Mouse (Mus musculus) cerebellum, adult 9-10 months (tissue): ENCODE results near the gene Rcn1.

Source experiments
- DNase-seq: peaks from one replicate; pipeline ENCODE4 v3.0.0; 2022

The Rcn1 gene

DNA sequence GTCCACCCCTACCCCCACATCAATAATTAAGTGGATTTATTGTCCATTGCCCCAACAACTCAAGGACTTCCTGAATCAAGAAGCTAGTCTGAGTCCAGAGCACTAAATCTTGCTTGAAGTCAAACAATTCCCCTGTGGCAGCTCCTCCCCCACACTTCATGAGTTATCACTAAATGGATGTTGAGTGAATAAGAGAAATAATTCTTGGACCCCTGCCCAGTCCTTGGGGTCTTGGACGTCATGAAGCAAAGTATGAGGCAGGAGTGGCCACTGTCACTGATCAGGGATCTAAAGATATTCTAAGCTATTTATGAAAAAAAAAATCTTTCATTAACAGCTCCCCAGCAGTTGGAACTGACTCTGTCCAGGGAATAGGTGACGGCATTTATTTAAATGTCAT is 6.6 kb downstream of the Rcn1 start:
- no peak for DNase-seq

DNA sequence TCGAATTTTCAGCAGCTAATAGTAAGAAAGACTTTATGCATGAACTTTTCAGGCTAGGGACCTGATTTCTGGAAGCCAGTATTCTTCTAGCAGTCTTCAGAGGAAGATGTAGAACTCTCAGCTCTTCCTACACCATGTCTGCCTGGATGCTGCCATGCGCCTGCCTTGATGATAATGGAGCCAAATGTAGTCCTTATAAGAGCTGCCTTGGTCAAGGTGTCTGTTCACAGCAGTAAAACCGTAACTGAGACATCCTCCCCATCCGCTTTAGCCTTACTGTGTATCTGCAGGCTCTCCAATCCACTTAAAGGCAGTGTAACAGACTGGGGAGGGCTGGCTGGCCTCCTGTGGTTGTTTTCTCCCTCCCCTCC is 7.7 kb downstream of the Rcn1 start:
- DNase-seq, result no peak

DNA sequence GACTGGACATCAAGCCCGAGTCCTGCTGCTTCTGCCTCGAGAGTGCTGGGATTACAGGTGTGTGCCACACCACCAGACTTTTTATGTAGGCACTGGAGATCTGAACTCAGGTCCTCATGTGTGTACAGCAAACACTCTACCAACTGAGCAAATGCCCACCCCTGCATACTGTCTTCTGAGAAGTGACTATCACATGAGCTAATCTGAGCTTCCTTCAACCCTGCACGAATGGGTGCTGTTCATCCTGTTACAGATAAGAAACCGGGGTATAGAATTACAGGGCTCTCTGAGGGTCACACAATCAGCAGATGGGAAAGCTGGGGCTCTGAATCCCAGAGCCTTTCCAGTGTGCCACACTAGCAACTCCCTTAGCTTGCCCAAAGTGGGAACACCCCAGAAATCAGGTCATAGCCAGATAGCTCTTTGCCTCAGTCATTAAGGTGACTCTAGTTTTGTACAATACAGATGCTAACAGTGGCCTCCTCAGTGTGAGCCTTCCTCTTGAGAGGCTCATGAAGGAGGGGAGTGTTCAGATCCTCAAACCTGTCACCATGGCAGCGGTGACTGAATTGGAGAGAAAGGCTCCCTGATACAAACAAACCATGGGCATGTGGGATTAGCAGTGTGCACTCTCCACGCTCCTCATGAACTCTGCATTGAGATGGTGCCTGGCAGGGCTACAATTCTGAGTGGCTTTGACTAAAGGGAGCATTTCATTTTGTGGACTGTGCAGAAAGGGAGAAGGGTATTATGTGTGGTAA is 8.3 kb downstream of the Rcn1 start:
- no peak for DNase-seq

DNA sequence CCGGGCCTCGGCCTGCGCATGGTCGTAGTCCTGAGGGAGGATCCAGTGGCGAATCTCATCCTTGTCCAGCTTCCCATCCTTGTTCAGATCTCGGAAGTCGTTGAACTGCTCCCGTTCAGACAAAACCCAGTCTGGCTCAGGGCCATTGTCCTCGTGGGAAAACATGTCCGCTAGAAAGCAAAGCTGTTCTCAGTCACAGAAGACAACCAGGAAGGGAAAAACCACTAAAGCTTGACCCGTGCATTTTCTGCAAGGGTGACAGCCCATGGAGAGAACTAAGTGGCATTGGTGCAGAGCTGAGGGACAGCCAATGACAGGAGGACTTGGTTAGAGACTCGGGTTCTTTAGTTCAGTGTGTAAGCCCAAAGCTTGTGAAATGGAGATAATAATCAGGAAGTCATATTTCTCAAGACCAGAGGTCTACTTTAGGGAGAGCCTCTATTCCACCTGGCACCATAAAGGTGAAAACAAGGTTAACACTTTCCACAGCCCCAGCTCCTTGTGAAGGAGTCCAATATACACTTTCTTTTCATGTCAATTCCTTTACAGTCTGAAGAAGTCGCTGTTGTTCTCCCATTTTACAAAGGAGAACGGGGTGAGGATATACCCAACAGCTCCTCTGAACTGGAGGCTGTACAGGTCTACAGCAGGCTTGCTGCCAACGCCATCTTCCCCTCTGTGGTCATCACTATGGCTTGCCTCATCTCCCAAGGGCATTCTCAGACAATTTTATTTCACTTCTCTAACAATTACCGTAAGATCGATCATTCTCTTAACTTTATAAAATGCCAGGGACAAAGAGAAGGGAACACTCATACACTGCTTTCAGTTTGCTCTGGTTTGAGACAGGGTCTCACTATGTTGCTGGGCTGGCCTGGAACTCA is 9.9 kb downstream of the Rcn1 start:
- no peak for DNase-seq

DNA sequence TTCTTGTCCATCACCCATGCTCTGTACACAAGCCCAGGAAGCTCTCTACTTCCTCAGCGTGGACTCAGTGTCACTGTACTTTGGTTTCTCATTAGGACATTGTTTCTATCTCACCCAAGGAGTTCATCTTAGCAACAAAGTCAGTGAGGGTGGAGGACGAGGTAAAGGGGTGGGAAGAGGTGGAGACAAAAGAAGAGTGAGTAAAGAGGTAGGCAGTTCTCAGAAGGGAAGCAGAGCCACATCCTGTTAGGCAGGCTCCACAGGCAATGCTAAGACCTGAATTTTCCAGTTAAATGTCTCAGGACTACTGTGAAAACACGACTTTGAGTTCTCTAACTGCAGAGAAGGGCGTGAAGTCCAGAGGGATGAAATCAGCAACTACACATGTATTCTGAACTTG is 12.7 kb downstream of the Rcn1 start:
- no peak for DNase-seq

DNA sequence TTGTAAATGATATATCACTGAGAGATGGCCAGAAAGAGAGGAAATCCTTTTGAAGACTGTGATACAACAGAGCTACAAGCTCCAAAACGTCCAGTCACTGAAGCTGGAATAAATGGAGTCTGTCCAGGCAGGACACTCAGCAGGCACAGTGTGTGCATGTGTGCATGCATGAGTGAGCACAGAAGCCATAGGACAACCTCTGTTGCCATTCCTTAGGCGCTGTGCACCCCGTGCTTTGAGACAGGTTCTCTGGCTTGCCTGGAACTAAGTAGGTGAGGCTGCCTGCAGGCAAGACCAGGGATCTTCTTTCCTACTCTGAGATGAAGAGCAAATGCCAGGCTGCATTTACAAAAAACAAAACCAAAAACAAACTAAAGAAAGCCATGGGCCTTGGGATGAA is 14.1 kb downstream of the Rcn1 start:
- no peak for DNase-seq

DNA sequence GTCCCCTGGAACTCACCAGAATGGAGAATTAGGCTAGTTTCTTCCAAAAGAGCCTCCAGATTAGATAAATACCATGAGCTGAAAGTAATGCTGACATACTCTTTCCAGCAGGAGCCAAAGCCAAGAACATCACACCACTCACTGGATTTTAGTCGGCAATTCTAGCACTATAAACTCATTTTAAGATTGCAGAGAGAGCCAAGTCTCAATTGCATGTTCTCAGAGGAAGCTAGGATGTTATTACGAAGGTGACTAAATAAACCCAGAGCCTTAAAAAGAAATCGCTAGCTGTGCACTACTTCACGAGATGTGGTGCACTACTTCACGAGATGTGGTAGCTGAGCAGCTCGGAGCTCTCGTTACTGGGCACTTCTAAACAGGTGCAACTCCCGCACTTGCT is 16.1 kb downstream of the Rcn1 start:
- DNase-seq, result no peak

DNA sequence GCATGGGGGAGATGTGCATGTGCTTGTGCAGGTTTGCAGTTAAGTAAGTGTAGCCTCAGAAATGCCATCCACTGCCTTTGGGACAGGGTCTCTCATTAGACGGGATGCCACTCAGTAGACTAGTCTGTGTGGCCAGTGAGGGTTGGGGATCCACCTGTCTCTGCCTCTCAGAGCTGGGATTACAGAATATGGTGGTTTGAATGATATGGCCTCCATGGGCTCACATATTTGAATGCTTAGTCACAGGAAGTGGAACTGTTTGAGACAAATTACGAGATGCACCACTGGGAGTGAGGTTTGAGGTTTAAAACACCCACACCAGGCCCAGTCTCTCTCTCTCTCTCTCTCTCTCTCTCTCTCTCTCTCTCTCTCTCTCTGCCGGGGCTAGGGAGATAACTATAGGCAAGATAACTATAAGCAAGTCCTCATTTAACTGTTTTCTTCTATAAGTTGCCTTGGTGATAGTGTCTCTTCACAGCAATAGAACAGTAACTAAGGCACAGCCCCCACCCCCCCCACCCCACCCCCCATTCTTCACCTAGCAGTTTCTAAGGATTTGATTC is 18.3 kb downstream of the Rcn1 start:
- DNase-seq, result no peak

DNA sequence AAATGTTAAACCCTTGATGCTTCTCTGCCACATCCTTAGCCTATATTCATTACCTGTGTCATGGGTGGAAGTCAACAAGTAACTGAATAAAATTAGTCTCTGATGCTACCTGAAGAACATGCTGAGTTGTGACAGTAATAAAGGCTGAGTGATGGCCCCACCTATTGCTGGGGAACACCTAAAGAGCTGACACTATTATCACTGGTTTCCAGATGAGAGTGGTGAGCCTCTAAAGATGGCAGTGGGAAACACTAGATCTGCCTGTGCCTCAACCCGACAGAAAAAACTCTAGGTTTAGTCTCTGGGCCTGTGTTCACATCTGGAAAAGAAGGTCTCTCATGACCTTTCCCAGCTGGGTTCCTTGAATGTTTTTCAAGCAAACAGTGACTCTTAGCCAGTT is 19.4 kb downstream of the Rcn1 start:
- no peak for DNase-seq

DNA sequence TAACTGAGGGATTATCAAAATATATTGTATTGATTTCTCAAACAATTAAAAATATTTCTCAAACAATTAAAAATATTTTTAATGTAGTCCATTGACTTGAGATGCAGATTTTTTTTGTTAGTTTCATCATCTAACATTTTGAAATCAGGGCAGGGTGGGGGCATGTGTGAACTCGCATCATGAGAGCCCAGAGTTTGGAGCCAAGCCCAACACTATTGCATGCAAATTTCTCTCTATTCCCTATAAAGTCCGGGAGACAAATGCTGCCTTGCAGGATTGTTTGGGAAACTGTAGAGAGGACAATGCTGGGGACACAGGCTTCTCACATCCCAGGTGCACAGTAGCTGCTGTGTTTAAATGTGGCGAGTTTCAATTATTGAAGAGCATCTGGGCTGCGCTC is 23.4 kb downstream of the Rcn1 start:
- DNase-seq, result no peak

DNA sequence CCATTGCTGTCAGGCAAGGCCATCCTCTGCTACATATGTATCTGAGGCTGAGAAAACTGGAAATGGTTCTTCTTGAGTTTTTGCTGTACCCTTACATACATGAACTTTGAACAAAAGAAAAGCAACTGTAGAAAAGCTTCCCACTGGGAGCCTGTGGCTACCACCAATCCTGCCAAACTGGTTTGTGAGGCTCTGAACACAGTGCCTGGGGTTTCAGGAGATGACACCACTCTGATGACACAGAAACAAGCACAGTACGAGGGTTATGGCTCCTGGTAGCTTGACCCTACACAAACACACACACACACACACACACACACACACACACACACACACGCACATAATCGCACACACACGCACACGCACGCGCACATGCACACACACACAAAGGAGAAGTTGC is 23.9 kb downstream of the Rcn1 start:
- no peak for DNase-seq

DNA sequence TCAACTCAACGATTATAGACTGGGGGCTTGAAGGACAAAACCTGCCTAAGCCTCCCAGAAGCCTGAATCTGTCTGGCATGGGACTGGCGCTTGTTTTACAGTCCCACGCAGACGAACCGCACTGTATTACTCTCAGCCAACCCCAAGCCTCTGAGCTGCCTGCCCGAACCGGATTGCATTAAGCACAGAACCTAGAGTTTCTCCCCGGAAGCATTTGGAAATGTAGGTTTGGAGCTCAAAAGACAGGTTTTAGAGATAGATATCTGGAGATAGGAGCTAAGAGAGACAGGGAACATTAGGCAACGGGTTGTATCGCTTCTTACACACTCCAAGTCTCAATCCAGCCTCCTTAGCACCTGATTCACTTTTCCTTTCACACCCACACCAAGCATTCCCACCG is 25.5 kb downstream of the Rcn1 start:
- no peak for DNase-seq

DNA sequence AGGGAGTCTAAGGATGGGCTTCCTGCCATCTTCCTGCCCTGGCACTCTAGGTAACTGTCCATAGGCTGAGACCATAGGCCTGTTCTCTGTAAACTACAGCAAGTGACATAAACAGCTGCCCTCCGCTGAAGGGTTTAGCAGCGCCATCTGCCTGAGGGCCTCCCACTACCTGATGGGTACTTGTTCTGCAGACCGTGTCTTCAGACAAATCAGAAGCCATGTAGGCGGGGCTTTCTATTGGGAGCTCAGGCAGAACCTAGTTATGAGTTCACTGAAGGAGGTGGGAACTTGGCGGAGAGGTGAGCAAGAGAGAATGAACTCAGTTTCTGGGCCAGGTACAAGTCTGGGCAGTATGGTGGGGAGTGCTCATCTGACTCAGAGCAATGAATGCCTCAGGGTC is 26.4 kb downstream of the Rcn1 start:
- DNase-seq, result no peak

DNA sequence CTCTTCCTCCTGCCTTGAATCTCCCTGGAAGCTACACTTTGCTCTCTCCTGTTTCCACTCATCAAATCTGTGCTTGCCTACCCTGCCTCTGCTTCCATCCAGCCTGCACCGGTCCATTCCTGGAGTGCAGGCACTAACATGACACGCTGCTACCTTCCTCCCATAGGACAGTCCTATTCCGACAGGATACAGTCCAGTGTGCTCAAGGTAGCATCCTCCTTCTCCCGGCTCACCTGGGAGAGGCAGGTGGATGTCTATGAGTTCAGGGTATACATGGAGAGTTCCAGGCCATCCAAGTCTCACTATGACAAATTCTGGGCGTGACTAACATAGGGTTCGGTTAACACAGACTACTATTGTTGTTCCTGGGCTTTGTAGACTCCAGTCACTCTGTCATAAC is 27.0 kb downstream of the Rcn1 start:
- DNase-seq, result no peak

DNA sequence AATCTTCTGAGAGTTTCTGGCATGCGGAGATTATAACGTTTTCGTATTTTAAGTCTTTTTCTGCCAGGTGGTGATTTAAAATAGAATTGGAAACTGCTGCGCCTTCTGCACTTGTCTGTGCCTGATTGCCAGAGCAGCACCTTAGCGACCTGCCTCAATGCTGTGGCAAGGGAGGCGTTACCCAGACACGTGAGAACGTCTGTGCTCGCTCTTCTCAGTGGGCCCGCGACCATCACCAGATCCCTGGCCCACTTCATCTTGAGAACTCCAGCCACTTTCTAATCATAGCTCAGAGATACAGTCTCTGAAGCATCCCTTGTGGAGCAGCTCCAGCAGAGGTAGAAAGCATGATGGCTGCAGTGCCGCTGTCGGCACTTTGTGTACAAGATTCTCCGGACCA is 28.4 kb downstream of the Rcn1 start:
- peak; percentile 4 for DNase-seq

DNA sequence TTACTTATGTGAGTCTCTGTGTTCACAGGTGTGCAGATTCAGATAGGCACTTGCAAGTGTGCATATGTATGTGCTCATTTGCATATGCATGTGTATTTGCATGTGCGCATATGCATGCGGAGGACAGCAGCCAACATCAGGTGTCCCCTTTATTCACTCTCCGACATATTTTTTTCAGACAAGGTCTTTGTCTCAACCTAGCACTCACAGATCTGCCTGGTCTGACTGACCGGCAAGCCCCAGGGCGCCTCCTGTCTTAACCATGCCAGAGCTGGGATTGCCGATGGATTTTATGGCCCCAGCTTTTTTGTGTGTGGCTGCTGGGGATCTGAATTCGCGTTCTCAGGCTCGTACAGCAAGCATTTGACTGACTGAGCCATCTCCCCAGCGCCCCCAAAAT is 28.9 kb downstream of the Rcn1 start:
- no peak for DNase-seq

DNA sequence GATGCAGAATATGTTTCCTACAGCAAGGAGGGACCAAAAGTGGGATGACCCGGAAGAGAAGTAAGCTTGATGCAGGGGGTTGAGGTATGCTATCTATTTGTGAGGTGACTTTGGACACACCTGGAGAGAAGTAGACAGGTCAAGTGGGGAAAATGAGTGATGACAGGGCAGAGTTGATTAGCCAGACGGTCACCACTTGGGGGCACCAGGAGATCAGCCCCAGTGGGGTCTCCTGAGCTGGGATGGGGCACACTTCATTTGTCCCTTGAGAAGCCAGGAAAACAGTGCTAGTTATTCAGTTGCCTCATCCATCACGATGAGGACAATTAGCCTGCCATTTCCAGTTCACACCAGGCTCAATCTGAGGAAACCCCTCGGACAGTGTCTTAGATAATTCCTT is 31.5 kb downstream of the Rcn1 start:
- no peak for DNase-seq

DNA sequence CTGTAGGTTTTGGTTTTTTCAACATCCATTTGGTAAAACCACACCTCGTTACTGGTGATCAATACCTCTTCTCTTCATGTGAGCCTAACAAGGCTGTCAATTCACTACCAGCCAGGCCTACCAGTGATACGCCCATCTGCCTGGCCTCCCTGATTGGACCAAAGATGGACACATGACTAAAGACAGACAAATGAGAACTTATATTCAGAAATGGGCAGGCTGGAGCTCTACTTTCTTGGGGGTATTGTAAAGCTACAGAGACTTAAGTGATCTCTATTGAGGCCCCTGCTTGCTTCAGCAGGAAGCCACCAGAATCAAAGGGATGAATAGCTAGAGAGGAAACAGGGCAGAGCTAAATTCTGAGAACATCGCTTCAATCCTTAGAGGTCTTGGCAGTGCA is 41.1 kb downstream of the Rcn1 start:
- DNase-seq, result no peak

DNA sequence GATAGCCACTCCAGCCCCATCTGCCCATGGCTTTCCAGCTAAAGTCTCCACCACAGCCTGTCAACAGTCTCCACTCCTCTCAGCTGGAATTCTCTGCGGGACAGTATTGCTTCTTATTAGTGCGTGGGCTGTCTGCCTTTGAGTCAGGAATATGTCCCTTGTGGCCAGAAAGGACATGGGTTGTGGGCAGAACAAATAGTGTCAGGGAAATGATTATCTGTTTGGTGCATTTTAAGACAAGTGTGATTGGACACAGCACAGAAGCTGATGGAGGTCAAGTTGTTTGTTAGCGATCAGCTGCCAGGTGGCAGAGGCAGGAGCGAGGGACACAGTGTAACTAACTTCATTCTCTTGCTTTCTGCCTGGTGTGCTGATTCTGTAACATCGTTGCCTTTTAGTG is 42.3 kb downstream of the Rcn1 start:
- DNase-seq, result no peak

DNA sequence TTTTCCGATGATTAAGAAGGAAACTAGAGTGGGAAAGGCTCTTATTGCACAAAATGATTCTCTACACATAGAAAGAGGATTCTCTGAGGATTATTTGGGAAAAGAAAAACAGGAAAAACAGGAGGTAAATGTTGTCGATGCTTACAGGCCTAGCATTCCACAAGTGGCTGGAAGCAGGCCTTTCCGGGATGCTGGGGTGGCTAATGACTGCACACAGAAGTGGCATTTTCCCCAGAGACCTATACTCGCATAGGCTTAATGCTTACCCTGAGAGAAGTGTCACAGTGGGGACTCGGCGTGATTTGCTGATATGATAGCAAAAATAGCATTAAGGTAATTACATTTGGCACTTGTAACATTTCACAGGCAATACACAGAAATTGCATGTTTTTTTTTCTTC is 50.2 kb downstream of the Rcn1 start:
- no peak for DNase-seq

DNA sequence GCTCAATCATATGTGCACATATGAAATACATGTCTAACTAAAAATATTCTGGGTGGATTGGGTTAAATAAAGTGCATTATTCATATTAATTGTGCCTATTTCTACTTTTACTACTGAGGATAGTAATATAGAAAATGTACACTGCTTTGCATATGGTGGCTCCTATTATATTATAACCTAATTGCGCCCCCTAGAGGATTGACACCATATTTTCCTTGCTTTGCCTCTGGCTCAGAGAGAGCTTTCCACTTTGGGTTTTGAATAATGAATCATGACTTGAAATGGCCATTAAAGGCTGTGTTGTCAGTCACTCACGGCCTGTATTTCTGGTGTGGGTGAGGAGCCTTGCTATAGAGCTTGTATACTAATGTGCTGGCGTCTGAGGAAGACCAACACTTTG is 59.1 kb downstream of the Rcn1 start:
- DNase-seq, result peak; percentile 55

DNA sequence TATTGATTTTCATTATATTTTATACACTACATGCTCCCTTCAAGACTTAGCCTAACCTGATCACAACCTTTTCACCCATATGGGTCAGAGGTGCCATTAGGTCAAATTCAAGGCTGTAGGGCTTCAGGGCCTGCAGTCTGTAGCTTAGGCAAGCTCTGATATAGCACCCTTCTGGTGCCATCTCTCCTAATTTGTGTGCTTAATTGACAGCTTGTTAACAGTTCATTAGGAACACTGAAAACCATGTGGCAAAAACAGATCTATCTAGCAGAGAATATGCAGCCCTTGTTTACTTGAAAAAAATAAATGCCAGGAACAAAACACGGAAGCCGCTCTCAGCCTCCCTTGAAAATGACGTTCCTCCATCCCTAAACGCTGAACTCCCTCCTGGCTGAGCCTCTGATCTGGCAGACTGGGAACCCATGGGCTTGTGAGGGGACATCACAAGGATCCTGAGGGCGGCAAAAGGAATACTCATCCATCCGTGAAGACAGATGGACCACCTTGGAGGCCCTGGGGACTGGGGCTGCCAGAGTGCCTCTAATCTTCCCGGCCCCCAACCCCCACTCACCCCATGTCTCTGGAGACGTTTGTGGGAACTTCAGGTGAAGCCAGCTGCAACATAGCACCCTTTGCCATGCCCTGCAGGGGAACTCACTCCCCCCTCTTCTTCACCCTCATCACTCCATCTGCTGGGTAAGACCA is 61.8 kb downstream of the Rcn1 start:
- DNase-seq, result no peak

DNA sequence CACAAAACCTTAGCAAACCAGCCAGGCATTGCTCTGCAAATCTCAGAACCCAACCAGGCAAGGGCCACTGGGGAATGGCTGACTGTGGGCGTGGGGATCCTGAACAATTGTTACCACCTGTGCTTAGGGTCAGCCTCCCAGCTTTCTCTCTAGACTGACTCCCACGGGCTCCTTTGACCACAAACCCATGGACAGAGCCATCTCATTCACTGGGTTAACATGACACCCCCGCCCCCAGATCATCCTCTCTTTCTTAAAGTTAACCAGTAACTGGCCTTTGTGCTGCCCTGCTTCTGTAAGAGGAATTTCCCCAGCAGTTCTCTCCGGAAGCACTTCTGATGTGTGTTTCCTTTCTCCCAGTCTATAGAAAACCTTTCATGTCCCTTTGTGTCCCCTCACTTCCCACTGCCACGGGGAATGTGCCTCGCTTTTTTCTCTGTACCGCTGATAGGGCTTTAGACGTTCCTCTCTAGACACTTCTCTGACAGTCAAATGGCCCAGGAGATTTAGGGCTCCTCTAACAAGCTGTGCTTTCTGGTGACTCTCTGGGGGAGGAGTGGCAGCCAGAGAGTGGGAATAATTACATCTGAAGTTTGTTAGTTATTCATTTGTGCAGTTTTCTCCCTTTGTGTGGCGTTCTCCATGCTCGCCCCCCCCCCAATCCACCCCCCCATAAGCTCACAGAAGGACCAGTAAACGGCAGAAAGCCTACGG is 62.6 kb downstream of the Rcn1 start:
- no peak for DNase-seq
